Mouse (Mus musculus) kidney, adult 11 months (tissue): Measurements from ENCODE around the gene Trim7.
"Not testable (repeated sequence)": the region's sequence is repeated elsewhere in the genome, so short reads cannot be mapped to it uniquely, and the experiment has no call there.

Experiments used
- DNase-seq: peaks from one replicate; pipeline ENCODE4 v3.0.0; 2022

Gene Trim7

GRCm38 (mm10) chr11:48803988-48804387 lies 22.0 kb upstream of the Trim7 start:
- DNase-seq = no peak

- DNase-seq = no peak
Observed at GRCm38 (mm10) chr11:48804922-48805321, 21.0 kb upstream of the Trim7 start.

DNA sequence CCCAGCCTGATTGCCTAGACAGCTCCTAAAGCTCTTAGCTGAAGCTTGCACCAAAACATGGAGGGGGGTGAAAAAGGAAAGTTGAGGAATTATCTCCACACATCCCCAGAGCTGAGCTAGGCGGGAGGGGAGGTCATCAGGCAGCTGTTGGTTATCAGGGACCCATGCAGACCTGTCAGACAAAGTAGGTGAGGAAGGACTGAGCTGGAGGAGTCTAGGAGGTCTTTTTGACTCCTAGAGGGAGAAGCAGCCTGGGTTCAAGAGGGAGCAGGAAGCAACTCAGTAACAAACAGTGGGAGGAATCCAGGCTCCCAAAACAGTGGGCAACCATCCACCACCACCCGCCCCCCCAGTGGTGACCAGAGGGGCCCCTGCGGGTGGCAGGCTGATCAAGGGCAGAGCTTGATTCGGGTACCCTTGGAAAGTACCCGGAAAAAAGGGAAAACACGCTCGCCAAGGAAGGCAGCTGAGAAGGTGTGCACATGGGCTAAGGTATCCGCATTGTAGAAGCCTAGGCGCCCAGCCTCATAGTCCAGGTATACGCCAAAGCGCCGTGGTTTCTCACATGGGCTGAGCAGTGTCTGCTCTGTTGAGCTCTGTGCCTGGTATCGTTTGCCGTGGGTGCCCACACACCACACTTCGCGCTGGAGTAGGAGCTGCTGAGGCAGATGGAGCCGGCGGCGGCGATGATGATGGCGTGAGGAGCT lies 18.9 kb upstream of the Trim7 start:
- DNase-seq = no peak

DNA sequence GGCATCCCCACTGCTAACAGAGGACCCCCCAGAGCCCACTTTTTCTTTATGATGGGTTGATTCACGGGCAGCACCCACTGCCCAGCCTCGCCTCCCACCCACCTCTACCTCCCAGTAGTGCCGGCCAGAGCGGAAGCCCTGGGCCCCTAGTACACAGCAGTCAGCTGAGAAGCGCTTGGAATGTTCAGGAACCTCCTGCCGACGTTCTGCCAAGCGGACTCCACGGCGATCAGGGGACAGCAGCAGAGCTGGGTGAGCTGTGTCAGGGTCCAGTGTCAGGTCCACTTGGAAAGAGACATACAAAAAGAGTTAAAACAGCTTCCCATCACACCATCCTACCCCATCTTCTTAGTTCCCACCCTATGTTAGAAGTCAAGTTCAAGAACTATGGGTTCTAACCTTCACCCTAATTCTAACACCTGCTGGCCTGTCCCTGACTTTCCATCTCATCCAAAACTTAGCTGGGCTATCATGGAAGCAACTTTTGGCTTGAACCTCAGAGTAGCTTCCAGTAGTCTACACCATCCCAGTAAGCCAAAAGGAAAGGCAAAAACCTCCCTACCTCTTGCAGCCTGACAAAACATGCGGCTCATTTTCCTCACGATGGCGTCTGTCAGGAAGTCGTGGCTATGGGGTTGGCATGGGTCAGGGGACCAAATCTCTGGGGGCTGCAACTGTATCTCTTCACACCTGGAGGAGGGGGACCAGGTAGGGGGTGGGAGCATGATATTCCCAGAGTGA lies 18.2 kb upstream of the Trim7 start:
- no peak for DNase-seq

DNA sequence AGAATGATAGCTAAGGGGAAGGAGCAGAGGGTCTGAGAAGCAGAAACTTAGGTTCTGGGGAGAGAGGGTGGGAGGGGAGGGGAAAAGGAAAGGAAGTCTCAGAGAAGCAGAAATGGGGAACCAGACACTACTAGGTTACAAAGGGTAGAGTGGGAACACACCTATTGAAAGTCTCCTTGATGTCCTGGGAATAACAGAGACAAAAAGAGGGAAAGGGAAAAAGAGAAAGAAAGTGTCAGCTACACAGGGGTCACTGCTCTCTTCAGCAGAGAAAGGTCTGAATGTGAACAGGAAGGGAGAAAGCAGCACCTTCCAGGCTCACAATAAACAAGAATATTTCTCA lies 17.7 kb upstream of the Trim7 start:
- no peak for DNase-seq

GRCm38 (mm10) chr11:48808737-48809433 lies 17.1 kb upstream of the Trim7 start:
- DNase-seq = no peak

- DNase-seq = no peak
Observed at GRCm38 (mm10) chr11:48809434-48809830, 16.5 kb upstream of the Trim7 start.

GRCm38 (mm10) chr11:48810142-48810541 lies 15.8 kb upstream of the Trim7 start:
- DNase-seq = no peak

- no peak for DNase-seq
Observed at GRCm38 (mm10) chr11:48813782-48814181, 12.2 kb upstream of the Trim7 start.

GRCm38 (mm10) chr11:48815851-48816250 lies 10.1 kb upstream of the Trim7 start:
- no peak for DNase-seq

- peak; percentile 65 for DNase-seq
Observed at GRCm38 (mm10) chr11:48816281-48816781, 9.6 kb upstream of the Trim7 start.

DNA sequence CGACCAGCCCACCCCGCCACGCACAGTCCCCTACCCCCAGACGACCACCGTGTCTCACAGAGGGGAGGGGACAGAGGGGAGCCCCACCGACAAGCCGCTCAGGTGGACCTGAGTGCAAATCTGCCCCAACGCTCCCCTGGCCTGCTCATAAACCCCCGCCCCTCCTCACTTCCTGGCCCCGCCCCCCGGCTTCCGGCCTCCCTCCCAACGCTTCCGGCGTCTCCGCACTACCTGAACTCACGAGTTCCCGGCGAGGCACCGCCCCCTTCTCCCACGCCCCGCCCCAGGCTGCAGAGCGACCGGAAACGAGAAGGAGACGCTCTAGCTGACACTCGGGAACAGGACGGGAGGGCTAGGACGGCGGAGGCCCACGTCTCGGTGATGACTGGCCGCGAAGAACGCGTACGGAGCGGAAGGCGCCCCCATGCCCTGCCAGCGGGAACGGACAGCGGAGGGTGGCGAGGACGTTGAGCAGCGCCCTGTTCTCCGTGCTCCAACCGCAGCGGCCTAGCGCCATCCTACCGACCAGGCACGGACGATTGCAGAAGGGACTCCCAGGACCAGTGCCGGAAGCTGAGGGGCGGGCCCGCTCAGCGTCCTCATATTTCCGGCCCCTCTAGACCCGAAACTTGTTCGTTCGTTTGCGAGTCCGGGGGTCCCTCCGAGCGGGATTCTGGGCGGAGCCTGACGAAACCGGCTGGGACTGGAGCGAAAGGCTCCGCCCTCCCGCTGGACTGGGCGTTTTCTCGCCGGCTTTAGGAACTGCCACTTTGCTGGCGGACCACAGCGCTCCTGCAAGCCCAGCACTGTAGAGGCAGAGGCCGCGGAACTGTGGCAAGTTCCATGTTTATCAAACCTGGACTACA lies 8.9 kb upstream of the Trim7 start, which contains the start of gene Trim41:
Gene Trim41 (minus strand): TSS at position 554 of the 866 bp plus-strand sequence.
- peak; percentile 99 for DNase-seq

- no peak for DNase-seq
Observed at GRCm38 (mm10) chr11:48817794-48818193, 8.1 kb upstream of the Trim7 start.

GRCm38 (mm10) chr11:48818346-48818745 lies 7.6 kb upstream of the Trim7 start:
- peak; percentile 80 for DNase-seq

GRCm38 (mm10) chr11:48819614-48820307 lies 6.2 kb upstream of the Trim7 start:
- no peak for DNase-seq

DNA sequence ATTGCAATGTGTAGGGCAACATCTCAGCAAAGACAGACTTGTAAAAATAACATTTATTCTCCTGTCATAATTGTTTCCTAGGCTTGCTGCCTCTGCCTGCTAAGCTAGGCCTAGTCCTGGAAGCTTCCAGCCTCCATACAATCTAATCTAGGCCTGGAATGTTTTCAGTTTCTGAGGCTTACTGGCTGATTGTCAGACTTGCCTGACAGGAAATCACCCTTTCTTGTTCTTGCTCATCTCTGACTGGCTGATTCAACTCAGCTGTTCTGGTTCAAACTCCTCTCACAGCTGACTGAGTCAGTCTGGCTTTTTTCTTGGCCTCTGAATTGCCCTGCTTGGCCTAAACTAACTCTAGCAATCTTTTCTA lies 5.6 kb upstream of the Trim7 start:
- no peak for DNase-seq

DNA sequence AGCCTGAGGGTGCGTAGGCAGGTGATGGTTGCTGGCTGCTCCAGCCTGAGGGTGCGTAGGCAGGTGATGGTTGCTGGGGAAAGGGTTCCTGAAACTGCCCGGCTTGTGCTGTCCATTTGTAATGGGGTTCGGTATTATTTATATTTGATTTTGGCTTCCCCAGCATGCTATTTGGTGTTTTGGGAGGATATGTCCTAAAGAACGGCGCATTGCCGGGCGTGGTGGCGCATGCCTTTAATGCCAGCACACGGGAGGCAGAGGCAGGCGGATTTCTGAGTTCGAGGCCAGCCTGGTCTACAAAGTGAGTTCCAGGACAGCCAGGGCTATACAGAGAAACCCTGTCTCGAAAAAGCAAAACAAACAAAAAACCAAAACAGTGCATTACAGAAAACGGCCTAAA lies 4.6 kb upstream of the Trim7 start:
- DNase-seq = not testable (repeated sequence)

DNA sequence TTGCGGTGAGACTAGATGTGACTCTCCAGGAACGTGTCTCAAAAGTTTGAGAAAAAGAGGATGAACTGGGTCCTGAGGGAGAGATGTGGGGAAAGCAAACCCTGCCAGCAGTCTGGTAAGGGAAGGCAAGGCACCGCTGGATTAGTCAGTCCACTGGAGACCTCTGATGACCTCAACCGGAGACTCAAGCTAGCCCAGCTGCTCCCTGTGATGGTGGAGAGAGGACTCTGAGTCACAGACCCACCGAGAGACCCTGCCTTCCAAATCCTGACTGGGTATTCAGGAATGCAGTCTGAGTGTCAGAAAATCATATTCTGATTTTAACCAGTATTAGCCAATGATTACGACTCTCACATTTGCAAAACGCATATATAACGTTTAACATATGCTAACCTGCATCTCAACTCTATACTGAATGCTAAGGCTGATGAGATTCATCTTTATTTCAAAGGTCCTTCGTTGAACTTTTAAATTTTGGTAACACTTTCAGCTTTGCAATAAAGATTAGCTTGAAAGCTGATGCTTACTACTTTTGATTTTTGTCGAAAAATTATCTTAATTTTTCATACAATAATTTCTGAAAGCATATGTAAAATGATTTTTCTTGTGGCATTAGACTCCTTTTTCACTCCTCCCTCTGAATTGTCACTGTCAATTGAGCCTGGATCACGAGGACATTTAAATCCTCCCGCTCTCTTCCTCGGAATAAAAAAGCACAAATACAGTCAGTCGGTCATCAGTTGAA lies 3.0 kb upstream of the Trim7 start:
- DNase-seq = no peak

- DNase-seq = no peak
Observed at GRCm38 (mm10) chr11:48823536-48823972, 2.4 kb upstream of the Trim7 start.

- no peak for DNase-seq
Observed at GRCm38 (mm10) chr11:48824311-48824830, 1.6 kb upstream of the Trim7 start.

- DNase-seq = no peak
Observed at GRCm38 (mm10) chr11:48826752-48827096, 784 bp downstream of the Trim7 start.
